14 mouse cellular contexts compared by ENCODE assay signal in the genomic region with DNA sequence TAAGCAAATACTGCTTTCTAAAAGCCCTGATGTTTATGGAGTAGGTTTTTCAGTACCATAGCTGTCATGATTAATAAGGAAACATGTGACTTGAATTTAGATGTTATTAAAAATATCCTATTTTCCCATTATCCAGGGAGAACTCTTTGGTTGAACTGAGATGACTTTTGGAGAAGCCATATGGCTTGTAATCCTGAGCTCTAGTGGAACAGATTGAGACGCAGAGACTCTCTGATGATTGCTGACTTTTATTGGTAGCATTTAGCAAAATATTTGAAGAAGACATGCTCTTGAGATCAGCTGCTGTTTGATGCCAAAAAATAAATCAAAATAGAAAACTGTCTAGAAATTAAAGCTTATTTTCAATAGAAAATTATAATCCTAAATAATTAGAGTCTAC.
"Had no signal": no experiment of that assay in that cellular context is flagged by ENCODE, and none has a peak within 500 bp of the region (broad histone marks: within the 10 kb centered on the region; RNA-seq: fewer than 3 reads in every experiment).

No protein-coding gene starts in this region.

- DNase-seq: kidney, adult 2 months; kidney, postnatal 25 days; left cerebral cortex, postnatal 4 days; lung, adult 18-20 months; lung, postnatal 10 days; lung, postnatal 36 days; retina, postnatal 1 day; right cerebral cortex, postnatal 25 days; spleen, adult 18-20 months; thymus, adult 18-20 months; thymus, postnatal 36 days had no signal

- ATAC-seq: intestine, postnatal 0 days; midbrain, embryonic 13.5 days; midbrain, embryonic 16.5 days had no signal
